Mouse (Mus musculus) cortical plate, adult 2 months (tissue): ENCODE measurements around the gene Sdhaf1.

Experiments
- CTCF ChIP-seq: fragments of 200-500 bp; IDR thresholded peaks from 2 replicates; pipeline ENCODE4 v1.5.1; 2011; ENCODE audit warnings: mild to moderate bottlenecking, control low read depth, low read length; ENCODE audit not compliant: insufficient read depth; ENCODE audit errors: extremely low read depth
- POLR2A ChIP-seq: fragments of 200-500 bp; IDR thresholded peaks from 2 replicates; pipeline ENCODE4 v1.6.1; 2011; ENCODE audit warnings: mild to moderate bottlenecking, low read length, control low read depth; ENCODE audit not compliant: insufficient read depth; ENCODE audit errors: extremely low read depth

GRCm38 (mm10) chr7:30354059-30354458 lies 30.4 kb upstream of the Sdhaf1 start:
- TF ChIP-seq CTCF (no peak), POLR2A (no peak)
